Mouse (Mus musculus) adrenal gland, adult 2 months (tissue): ENCODE results near the gene Vmn1r9. TPM values are rescaled to one million over a fixed set of nuclear protein-coding genes. Genes with fewer than 3 reads are reported as not detected.
A peak's percentile ranks its signal among the peaks of the same experiment; 100 is the strongest.
"Not testable (repeated sequence)": the region's sequence is repeated elsewhere in the genome, so short reads cannot be mapped to it uniquely, and the experiment has no call there.

ENCODE experiments used
- DNase-seq: peaks from one replicate; pipeline ENCODE4 v3.0.0; 2021
- long read RNA-seq: library from polyadenylated mRNA; stranded (forward); transcript quantifications from one replicate; pipeline ENCODE4 v2.0.0, GENCODE M21; 2021
- polyA plus RNA-seq: library from polyadenylated mRNA; depleted of rRNA; stranded (reverse); fragments of >200 nt; gene quantifications from 2 replicates; pipeline ENCODE4 v1.2.3, GENCODE M21; 2012; rRNA removed
- total RNA-seq, 2 experiments: library from RNA; stranded (reverse); gene quantifications; 2 replicates each; pipeline ENCODE4 v1.2.3; 2021

Gene Vmn1r9
- total RNA-seq (not detected), polyA plus RNA-seq (not detected in 2 replicates)
- long read RNA-seq: 0 reads

DNA sequence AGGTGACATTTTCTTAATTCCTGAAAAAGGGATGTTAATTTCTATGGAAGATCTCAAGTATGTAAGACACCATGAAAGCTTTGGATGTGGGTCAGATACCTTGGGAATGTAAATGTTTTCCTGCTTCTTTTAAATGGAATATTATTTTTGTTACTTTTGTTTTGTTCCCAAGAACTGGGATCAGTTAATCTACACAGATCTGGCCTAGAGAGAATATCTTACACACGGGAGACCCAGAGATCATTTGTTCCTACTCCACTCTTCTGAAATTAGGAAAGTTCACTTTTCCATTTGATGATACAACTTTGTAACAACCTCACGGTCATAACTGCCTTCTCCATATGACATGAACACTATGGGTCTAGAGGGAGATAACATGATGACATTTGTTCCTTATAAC is at the start of gene Vmn1r9:
Vmn1r9 (plus strand) TSS at position 301 of the 400 bp plus-strand sequence.
- DNase-seq: no peak

DNA sequence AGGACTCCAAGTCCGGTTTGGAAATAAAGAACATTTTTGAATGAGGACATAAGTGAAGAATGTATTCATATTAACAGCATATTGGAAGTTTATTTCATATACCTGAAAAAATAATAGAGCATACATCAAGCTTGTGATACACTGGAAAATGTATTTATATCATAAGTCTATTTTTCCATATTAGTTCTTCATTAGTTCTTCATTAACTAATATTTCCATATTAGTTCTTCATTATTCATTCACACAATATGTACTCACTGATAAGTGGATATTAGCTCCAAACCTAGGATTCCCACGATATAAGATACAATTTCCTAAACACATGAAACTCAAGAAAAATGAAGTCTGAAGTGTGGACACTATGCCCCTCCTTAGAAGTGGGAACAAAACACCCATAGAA is 41.4 kb upstream of the Vmn1r9 start, which contains the start of gene Vmn1r7:
Vmn1r7 (minus strand) TSS at position 101 of the 400 bp plus-strand sequence.
- DNase-seq: not testable (repeated sequence)

DNA sequence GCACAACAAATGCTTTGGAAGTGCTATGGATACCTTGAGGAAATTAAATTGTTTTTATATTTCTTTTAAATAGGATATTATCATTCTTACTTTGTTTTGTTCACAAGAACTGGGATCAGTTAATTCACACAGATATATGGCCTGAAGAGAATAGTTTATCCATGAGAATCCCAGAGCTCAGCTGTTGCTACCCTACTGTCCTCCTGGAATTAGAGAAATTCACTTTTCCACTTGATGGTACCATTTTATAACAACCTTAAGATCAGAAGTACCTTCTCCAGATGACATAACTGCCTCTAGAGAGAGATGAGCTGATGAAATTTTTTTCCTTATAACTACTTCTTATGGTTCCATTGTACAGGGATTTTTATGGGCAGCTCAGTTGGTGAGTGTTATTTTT is 34.6 kb upstream of the Vmn1r9 start, which contains the start of gene Vmn1r8:
Vmn1r8 (plus strand) TSS at position 301 of the 400 bp plus-strand sequence.
- DNase-seq: no peak

DNA sequence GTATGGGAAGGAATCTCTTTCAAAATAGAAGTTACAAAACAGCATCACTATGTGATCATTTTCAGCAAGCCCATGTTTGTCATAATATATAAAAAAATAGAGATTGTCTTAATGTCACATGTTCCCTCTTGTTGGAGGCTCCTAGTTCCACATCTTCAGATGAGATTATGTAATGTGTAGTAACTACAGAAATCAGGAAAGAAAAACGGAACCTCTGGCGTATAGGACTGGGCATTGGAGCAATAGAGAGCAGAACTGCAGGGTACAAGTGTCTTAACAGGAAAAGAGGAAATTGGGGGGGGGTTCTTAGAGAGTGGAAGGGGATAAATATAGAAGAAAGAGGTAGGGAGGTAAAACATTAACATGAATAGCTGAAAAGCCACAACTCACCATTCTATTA is 31.9 kb upstream of the Vmn1r9 start:
- DNase-seq: no peak

DNA sequence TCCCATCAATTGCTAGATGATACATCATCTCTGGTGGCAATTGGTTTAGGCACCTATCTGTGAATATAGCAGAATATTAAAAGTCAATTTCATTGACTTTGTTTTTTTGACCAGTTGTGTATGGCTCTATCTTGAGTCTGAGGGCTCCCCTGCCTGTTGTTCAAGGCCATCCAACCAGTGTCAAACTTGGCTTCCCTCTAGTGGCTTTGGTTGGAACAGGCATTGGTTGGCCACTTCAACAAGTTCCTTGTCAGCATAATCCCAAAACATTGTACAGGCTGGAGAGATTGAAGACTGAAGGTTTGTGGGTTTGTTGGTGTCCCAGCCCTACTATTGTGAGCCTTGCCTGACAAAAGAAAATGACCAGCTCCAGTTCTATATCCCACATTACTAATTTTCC is 2.9 kb upstream of the Vmn1r9 start:
- no peak for DNase-seq

DNA sequence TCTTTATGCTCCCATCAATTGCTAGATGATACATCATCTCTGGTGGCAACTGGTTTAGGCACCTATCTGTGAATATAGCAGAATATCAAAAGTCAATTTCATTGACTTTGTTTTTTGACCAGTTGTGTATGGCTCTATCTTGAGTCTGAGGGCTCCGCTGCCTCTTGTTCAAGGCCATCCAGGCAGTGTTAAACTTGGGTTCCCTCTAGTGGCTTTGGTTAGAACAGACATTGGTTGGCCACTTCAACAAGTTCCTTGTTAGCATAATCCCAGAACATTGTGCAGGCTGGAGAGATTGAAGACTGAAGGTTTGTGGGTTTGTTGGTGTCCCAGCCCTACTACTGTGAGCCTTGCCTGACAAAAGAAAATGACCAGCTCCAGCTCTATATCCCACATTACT is 39.8 kb downstream of the Vmn1r9 start:
- DNase-seq: peak; percentile 2

DNA sequence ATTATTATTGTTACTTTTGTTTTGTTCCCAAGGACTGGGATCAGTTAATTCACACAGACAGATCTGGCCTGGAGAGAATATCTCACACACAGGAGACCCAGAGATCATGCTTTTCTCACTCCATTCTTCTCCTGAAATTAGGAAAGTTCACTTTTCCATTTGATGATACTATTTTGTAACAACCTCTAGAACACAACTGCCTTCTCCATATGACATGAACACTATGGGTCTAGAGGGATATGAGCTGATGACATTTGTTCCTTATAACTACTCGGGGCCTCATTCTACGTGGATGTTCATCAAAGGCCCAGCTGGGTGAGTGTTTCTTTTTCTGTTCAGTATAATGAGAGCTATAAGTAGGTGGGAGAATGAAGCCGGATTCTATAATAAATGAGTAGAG is 42.6 kb downstream of the Vmn1r9 start, which contains the start of gene Vmn1r10:
Vmn1r10 (plus strand) TSS at position 301 of the 400 bp plus-strand sequence.
- no peak for DNase-seq

Other genes starting within 250 kb of the Vmn1r9 start
- gene Fkbp9, start 234.7 kb upstream of the Vmn1r9 start, total RNA-seq: 10 to 100 TPM; 53.9 to 87.1 TPM
- gene Fkbp9, start 234.7 kb upstream of the Vmn1r9 start, polyA plus RNA-seq: 33.5 and 35.2 TPM in 2 replicates
- gene Nt5c3, start 142.9 kb upstream of the Vmn1r9 start, total RNA-seq: 10 to 100 TPM; 17.8 to 25.3 TPM
- 5.6 and 15.5 TPM in 2 replicates for gene Nt5c3, start 142.9 kb upstream of the Vmn1r9 start, polyA plus RNA-seq
- gene Vmn1r4, start 142.8 kb upstream of the Vmn1r9 start, total RNA-seq: under 1 TPM; 0.31 to 0.40 TPM
- 0.04 and 0.07 TPM in 2 replicates for gene Vmn1r4, start 142.8 kb upstream of the Vmn1r9 start, polyA plus RNA-seq
- gene Vmn1r5, start 96.5 kb upstream of the Vmn1r9 start, total RNA-seq: not detected
- gene Vmn1r5, start 96.5 kb upstream of the Vmn1r9 start, polyA plus RNA-seq: not detected in 2 replicates
- gene Vmn1r6, start 69.5 kb upstream of the Vmn1r9 start, total RNA-seq: not detected
- not detected in 2 replicates for gene Vmn1r6, start 69.5 kb upstream of the Vmn1r9 start, polyA plus RNA-seq
- not detected for gene Vmn1r7, start 41.5 kb upstream of the Vmn1r9 start, total RNA-seq
- not detected in 2 replicates for gene Vmn1r7, start 41.5 kb upstream of the Vmn1r9 start, polyA plus RNA-seq
- gene Vmn1r8, start 34.5 kb upstream of the Vmn1r9 start, total RNA-seq: not detected
- gene Vmn1r8, start 34.5 kb upstream of the Vmn1r9 start, polyA plus RNA-seq: not detected in 2 replicates
- not detected for gene Vmn1r10, start 42.7 kb downstream of the Vmn1r9 start, total RNA-seq
- not detected in 2 replicates for gene Vmn1r10, start 42.7 kb downstream of the Vmn1r9 start, polyA plus RNA-seq
- not detected for gene Vmn1r11, start 66.7 kb downstream of the Vmn1r9 start, total RNA-seq
- gene Vmn1r11, start 66.7 kb downstream of the Vmn1r9 start, polyA plus RNA-seq: not detected in 2 replicates
- not detected for gene Vmn1r12, start 90.1 kb downstream of the Vmn1r9 start, total RNA-seq
- gene Vmn1r12, start 90.1 kb downstream of the Vmn1r9 start, polyA plus RNA-seq: not detected in 2 replicates
- not detected for gene Vmn1r13, start 136.5 kb downstream of the Vmn1r9 start, total RNA-seq
- gene Vmn1r13, start 136.5 kb downstream of the Vmn1r9 start, polyA plus RNA-seq: not detected in 2 replicates
- not detected for gene Vmn1r14, start 164.9 kb downstream of the Vmn1r9 start, total RNA-seq
- gene Vmn1r14, start 164.9 kb downstream of the Vmn1r9 start, polyA plus RNA-seq: not detected in 2 replicates
- not detected for gene Vmn1r15, start 191.2 kb downstream of the Vmn1r9 start, total RNA-seq
- gene Vmn1r15, start 191.2 kb downstream of the Vmn1r9 start, polyA plus RNA-seq: not detected in 2 replicates